Mouse (Mus musculus) ES-E14 (cell line): Measurements from ENCODE around the gene Hnrnpd. TPM values are rescaled to one million over a fixed set of nuclear protein-coding genes. Genes with fewer than 3 reads are reported as not detected.
A peak's percentile ranks its signal among the peaks of the same experiment; 100 is the strongest.

ENCODE experiments used
- DNase-seq: peaks from one replicate; pipeline ENCODE4 v3.0.0-alpha.2; 2013; ENCODE audit warnings: low read depth, low spot score
- H3K27ac ChIP-seq: 2 replicates; pipeline ENCODE4 v1.5.1; 2012; ENCODE audit warnings: low read depth, mild to moderate bottlenecking, low read length, moderate library complexity, mixed read lengths; ENCODE audit not compliant: poor library complexity, insufficient read depth, severe bottlenecking
- H3K36me3 ChIP-seq: 2 replicates; pipeline ENCODE4 v1.6.1; 2012; ENCODE audit warnings: mild to moderate bottlenecking, low read length, moderate library complexity, mixed read lengths; ENCODE audit not compliant: control insufficient read depth, poor library complexity, insufficient read depth, severe bottlenecking
- H3K4me1 ChIP-seq, 2 experiments: fragments of 150-350 bp in 1 of 2; sonication (generic) in 1 of 2; 2 replicates each; pipeline ENCODE4 v1.6.1; 2012; ENCODE audit warnings: low read length in 2 of 2, mild to moderate bottlenecking in 1 of 2, mixed read lengths in 1 of 2; ENCODE audit not compliant: control insufficient read depth in 2 of 2, insufficient read depth in 2 of 2, poor library complexity in 1 of 2
- H3K4me3 ChIP-seq, 2 experiments: fragments of 150-350 bp in 1 of 2; sonication (generic) in 1 of 2; 2 replicates each; pipeline ENCODE4 v1.5.1; 2012; ENCODE audit warnings: low read length in 2 of 2, low read depth in 1 of 2, mild to moderate bottlenecking in 1 of 2, mixed read lengths in 1 of 2; ENCODE audit not compliant: insufficient read depth in 1 of 2, poor library complexity in 1 of 2, severe bottlenecking in 1 of 2
- H3K9ac ChIP-seq: 2 replicates; pipeline ENCODE4 v1.6.1; 2012; ENCODE audit warnings: low read depth, mild to moderate bottlenecking, low read length, mixed read lengths; ENCODE audit not compliant: poor library complexity, insufficient read depth, severe bottlenecking
- H3K9me3 ChIP-seq: fragments of 150-350 bp; sonication (generic); 2 replicates; pipeline ENCODE4 v1.6.1; 2012; ENCODE audit warnings: low read depth, mild to moderate bottlenecking, low read length; ENCODE audit not compliant: control insufficient read depth, insufficient read depth
- CHD2 ChIP-seq: IDR thresholded peaks from 2 replicates; pipeline ENCODE4 v1.6.1; 2014; ENCODE audit warnings: mild to moderate bottlenecking, low read depth, low read length, inconsistent platforms
- HCFC1 ChIP-seq: IDR thresholded peaks from 2 replicates; pipeline ENCODE4 v1.6.1; 2012; ENCODE audit warnings: low read length, inconsistent platforms, borderline replicate concordance; ENCODE audit not compliant: insufficient read depth
- MAFK ChIP-seq: IDR thresholded peaks from 2 replicates; pipeline ENCODE4 v1.6.1; 2014; ENCODE audit warnings: mild to moderate bottlenecking, low read depth, low read length, inconsistent platforms; ENCODE audit not compliant: insufficient read depth
- ZC3H11A ChIP-seq: IDR thresholded peaks from 2 replicates; pipeline ENCODE4 v1.6.1; 2012; ENCODE audit warnings: low read depth, mild to moderate bottlenecking, inconsistent platforms, low read length, borderline replicate concordance
- ZNF384 ChIP-seq: IDR thresholded peaks from 2 replicates; pipeline ENCODE4 v1.6.1; 2012; ENCODE audit warnings: low read depth, low read length, inconsistent platforms
- in situ Hi-C, 2 experiments: fragments of 600-800 bp; cut with MboI; formaldehyde crosslinking; loops; one replicate each; pipeline ENCODE4 v1.15.1; 2025; ENCODE audit warnings: low sequenced_read_pairs in 2 of 2, inconsistent platforms in 1 of 2; ENCODE audit not compliant: unreplicated experiment in 2 of 2
- total RNA-seq: library from RNA; depleted of rRNA; stranded (reverse); fragments of 300-350 nt; gene quantifications from 2 replicates; pipeline ENCODE4 v1.2.3, GENCODE M21; 2012

Gene Hnrnpd
- total RNA-seq, 1 experiment, result 92.4 TPM

GRCm38 (mm10) chr5:100005431-100005830 lies 26.7 kb upstream of the Hnrnpd start:
- no peak overlapping the region for H3K27ac ChIP-seq
- in situ Hi-C loops, result no loop called here
- H3K4me1 ChIP-seq, result no peaks in the 10 kb centered on the region
- H3K4me3 ChIP-seq, result no peak overlapping the region
- no peaks in the 10 kb centered on the region for H3K36me3 ChIP-seq
- H3K9ac ChIP-seq, result no peak overlapping the region
- no peaks in the 10 kb centered on the region for H3K9me3 ChIP-seq
- TF ChIP-seq HCFC1 (no peak), CHD2 (no peak), ZNF384 (no peak), ZC3H11A (no peak), MAFK (no peak)
- DNase-seq, result no peak

GRCm38 (mm10) chr5:100003895-100004294 lies 25.2 kb upstream of the Hnrnpd start:
- DNase-seq, result no peak
- in situ Hi-C loops, result no loop called here
- Histone ChIP-seq H3K4me1 (no peaks in the 10 kb centered on the region), H3K27ac (no peak overlapping the region), H3K9me3 (no peaks in the 10 kb centered on the region), H3K4me3 (no peak overlapping the region), H3K9ac (no peak overlapping the region), H3K36me3 (no peaks in the 10 kb centered on the region)
- TF ChIP-seq MAFK, result no peak
- TF ChIP-seq ZC3H11A, result no peak
- TF ChIP-seq HCFC1, result no peak
- TF ChIP-seq CHD2, result no peak
- no peak for TF ChIP-seq ZNF384

GRCm38 (mm10) chr5:100000500-100000899 lies 21.8 kb upstream of the Hnrnpd start:
- no peak overlapping the region for H3K4me3 ChIP-seq
- in situ Hi-C loops, result no loop called here
- H3K9ac ChIP-seq, result no peak overlapping the region
- no peak for DNase-seq
- no peak overlapping the region for H3K27ac ChIP-seq
- no peak for TF ChIP-seq MAFK
- TF ChIP-seq CHD2, result no peak
- TF ChIP-seq ZNF384, result no peak
- no peak for TF ChIP-seq HCFC1
- TF ChIP-seq ZC3H11A, result no peak
- H3K4me1 ChIP-seq, result no peaks in the 10 kb centered on the region
- H3K36me3 ChIP-seq, result no peaks in the 10 kb centered on the region
- H3K9me3 ChIP-seq, result no peaks in the 10 kb centered on the region

- no peak for TF ChIP-seq ZC3H11A
- in situ Hi-C loops, result no loop called here
- DNase-seq, result no peak
- Histone ChIP-seq H3K9ac (no peak overlapping the region), H3K4me1 (no peaks in the 10 kb centered on the region), H3K27ac (no peak overlapping the region), H3K9me3 (no peaks in the 10 kb centered on the region), H3K36me3 (no peaks in the 10 kb centered on the region), H3K4me3 (peak overlapping the region in 1 of 2 experiments; percentile 42; a peak in 1 of 4 replicates)
These were observed 21.3 kb upstream of the Hnrnpd start for GRCm38 (mm10) chr5:100000048-100000447.

- H3K36me3 ChIP-seq, result no peaks in the 10 kb centered on the region
- H3K9me3 ChIP-seq, result no peaks in the 10 kb centered on the region
- H3K4me3 ChIP-seq, result no peak overlapping the region
- TF ChIP-seq HCFC1 (no peak), ZC3H11A (no peak), MAFK (no peak), CHD2 (no peak), ZNF384 (no peak)
- H3K9ac ChIP-seq, result no peak overlapping the region
- no peaks in the 10 kb centered on the region for H3K4me1 ChIP-seq
- no peak overlapping the region for H3K27ac ChIP-seq
- in situ Hi-C loops, result no loop called here
- no peak for DNase-seq
These were observed 15.9 kb upstream of the Hnrnpd start for GRCm38 (mm10) chr5:99994680-99995079.
